Mouse (Mus musculus): ENCODE data around the gene Gm15130.

Gene Gm15130

GRCm38 (mm10) chr2:111152836-111153235, at the start of gene Gm15130:
TSS of gene Gm15130 (minus strand) at chr2:111152936.
- DNase-seq (ENCODE audit: low read depth, low spot score), result no peak

DNA sequence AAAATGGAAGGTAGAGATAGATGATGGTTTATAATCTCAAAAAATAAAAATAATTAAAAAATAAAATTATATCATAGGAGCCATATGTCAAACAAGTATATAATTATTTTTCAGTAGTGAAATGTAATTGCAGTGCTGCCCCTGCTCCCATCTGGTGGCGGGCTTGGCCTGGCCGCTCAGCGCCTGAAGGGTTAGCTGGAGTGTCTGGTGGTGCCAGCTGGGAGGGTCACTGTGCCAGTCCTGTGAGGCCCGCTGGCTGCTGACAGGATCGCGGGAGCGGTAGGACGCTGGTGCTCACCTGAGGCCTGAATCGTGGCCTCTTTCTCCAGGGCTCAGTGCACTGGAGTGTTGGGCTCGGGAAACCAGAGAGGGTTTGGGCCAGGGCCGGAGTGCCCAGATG, 29.3 kb upstream of the Gm15130 start:
- DNase-seq (ENCODE audit: low read depth, low spot score), result no peak

GRCm38 (mm10) chr2:111135739-111136138, 17.0 kb downstream of the Gm15130 start:
- no peak for DNase-seq (ENCODE audit: low read depth, low spot score)

DNA sequence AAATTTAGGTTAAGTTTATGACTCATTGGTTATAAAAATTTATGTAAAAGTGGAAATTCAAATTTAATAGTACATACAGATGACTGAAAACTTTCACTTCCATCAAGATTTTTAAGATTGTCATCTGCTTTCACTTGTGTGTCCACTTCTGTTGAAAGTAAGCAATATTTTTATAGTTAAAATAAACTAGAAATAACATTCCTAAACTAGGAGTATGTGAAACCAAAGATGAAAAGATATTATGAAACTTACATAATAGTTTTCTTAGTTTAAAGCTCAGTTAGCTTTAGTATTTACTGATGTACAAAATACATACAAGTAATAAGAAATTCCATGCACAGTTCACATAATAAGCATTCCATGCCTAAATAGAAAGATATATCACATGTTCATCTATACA, 46.9 kb downstream of the Gm15130 start, which contains the start of gene Gm13941:
Gm13941 (minus strand) TSS at position 101 of the 400 bp plus-strand sequence.
- DNase-seq (ENCODE audit: low read depth, low spot score), result no peak
